Mouse (Mus musculus) heart, adult 2 months (tissue): ENCODE measurements at regions not wholly inside any gene's neighbourhood (a gene's known extent, or its start where the extent isn't known, plus 50 kb on each side); places are given as distances from the start of the nearest gene placed in this dataset.

Experiments
- EP300 ChIP-seq: fragments of 200-500 bp; IDR thresholded peaks from 2 replicates; pipeline ENCODE4 v1.6.1; 2011; ENCODE audit warnings: low read depth, low read length, control low read depth; ENCODE audit not compliant: insufficient read depth
- POLR2A ChIP-seq: fragments of 200-500 bp; IDR thresholded peaks from 2 replicates; pipeline ENCODE4 v1.6.1; 2011; ENCODE audit warnings: mild to moderate bottlenecking, low read depth, low read length, control low read depth; ENCODE audit not compliant: insufficient read depth

DNA sequence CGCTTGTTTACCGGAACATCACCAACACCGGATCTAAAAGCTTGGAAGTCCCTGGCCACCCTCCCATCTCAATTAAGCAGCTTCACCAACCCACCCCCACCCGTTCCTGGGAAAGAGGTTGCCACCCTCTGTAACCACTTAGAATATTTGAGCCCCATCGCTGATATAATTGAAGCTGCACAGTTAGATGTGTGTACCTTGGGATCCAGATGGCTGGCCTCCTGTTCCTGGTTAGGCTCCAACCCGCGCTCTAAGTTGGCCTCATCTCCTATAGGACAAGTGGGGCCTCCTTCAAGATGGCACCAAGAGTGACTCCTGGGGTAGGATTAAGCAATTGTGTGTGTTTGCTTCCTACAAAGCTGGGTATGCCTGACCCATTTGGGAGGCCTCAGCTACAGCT lies 61.6 kb upstream of the Hdhd5 start:
- TF ChIP-seq EP300: no peak
- no peak for TF ChIP-seq POLR2A
